Mouse (Mus musculus) retina, embryonic 14.5 days (tissue): Measurements from ENCODE around the gene Prss46.
A peak's percentile ranks its signal among the peaks of the same experiment; 100 is the strongest.

Experiments used
- DNase-seq: peaks from one replicate; pipeline ENCODE4 v3.0.0-alpha.2; 2015; ENCODE audit warnings: low spot score

Gene Prss46

GRCm38 (mm10) chr9:110858967-110859596 is 14.8 kb downstream of the Prss46 start:
- DNase-seq = no peak

GRCm38 (mm10) chr9:110871030-110871429 is 26.7 kb downstream of the Prss46 start:
- peak; percentile 80 for DNase-seq

- peak; percentile 45 for DNase-seq
These were observed 29.7 kb downstream of the Prss46 start for GRCm38 (mm10) chr9:110873681-110874659.

GRCm38 (mm10) chr9:110874660-110875191 is 30.4 kb downstream of the Prss46 start:
- no peak for DNase-seq

- peak; percentile 18 for DNase-seq
These were observed 31.0 kb downstream of the Prss46 start for GRCm38 (mm10) chr9:110875288-110875695.

GRCm38 (mm10) chr9:110877353-110877752 is 33.0 kb downstream of the Prss46 start:
- DNase-seq = no peak

- DNase-seq = no peak
These were observed 33.6 kb downstream of the Prss46 start for GRCm38 (mm10) chr9:110877888-110878287.

- DNase-seq = no peak
These were observed 35.0 kb downstream of the Prss46 start, which contains the start of gene Als2cl for GRCm38 (mm10) chr9:110879191-110879920. TSS of gene Als2cl (plus strand) at chr9:110879870.

GRCm38 (mm10) chr9:110879998-110880561 is 35.8 kb downstream of the Prss46 start, which contains the start of gene Tmie:
TSS of gene Tmie (minus strand) at chr9:110880113.
- peak; percentile 25 for DNase-seq

GRCm38 (mm10) chr9:110880772-110881171 is 36.5 kb downstream of the Prss46 start:
- no peak for DNase-seq

- DNase-seq = no peak
These were observed 37.6 kb downstream of the Prss46 start for GRCm38 (mm10) chr9:110881953-110882352.

- DNase-seq = no peak
These were observed 43.3 kb downstream of the Prss46 start for GRCm38 (mm10) chr9:110887388-110888303.

GRCm38 (mm10) chr9:110888935-110889334 is 44.6 kb downstream of the Prss46 start:
- no peak for DNase-seq

- DNase-seq = no peak
These were observed 45.9 kb downstream of the Prss46 start for GRCm38 (mm10) chr9:110890026-110890783.

- no peak for DNase-seq
These were observed 46.9 kb downstream of the Prss46 start for GRCm38 (mm10) chr9:110891077-110891828.

- DNase-seq = no peak
These were observed 48.2 kb downstream of the Prss46 start for GRCm38 (mm10) chr9:110892552-110892951.

- DNase-seq = no peak
These were observed 49.1 kb downstream of the Prss46 start for GRCm38 (mm10) chr9:110893429-110893828.

GRCm38 (mm10) chr9:110895507-110895906 is 51.2 kb downstream of the Prss46 start:
- no peak for DNase-seq

GRCm38 (mm10) chr9:110895994-110896393 is 51.7 kb downstream of the Prss46 start:
- no peak for DNase-seq
